Mouse (Mus musculus) lung, postnatal 0 days (tissue): ENCODE results near the gene Trmt61a. TPM values are rescaled to one million over a fixed set of nuclear protein-coding genes. Genes with fewer than 3 reads are reported as not detected.
A peak's percentile ranks its signal among the peaks of the same experiment; 100 is the strongest.

Source experiments
- ATAC-seq: fragments of 200-750 bp; cut with Nextera tagmentation; 2 replicates; pipeline ENCODE4 v1.8.0; 2017; ENCODE audit warnings: moderate library complexity
- DNase-seq: peaks from one replicate; pipeline ENCODE4 v3.0.0-alpha.2; 2016; ENCODE audit warnings: low spot score
- H3K27ac ChIP-seq: fragments of 300-500 bp; sonication (generic); 2 replicates; pipeline ENCODE4 v1.5.1; 2014; ENCODE audit warnings: antibody characterized with exemption, mild to moderate bottlenecking, low read length, mixed read lengths
- H3K27me3 ChIP-seq: fragments of 300-500 bp; sonication (generic); replicated peaks from 2 replicates; pipeline ENCODE4 v1.6.1; 2014; ENCODE audit warnings: low read length, mixed read lengths; ENCODE audit not compliant: insufficient read depth
- H3K36me3 ChIP-seq: fragments of 300-500 bp; sonication (generic); 2 replicates; pipeline ENCODE4 v1.6.1; 2014; ENCODE audit warnings: low read length, mixed read lengths; ENCODE audit not compliant: insufficient read depth
- H3K4me1 ChIP-seq: fragments of 300-500 bp; sonication (generic); 2 replicates; pipeline ENCODE4 v1.6.1; 2014; ENCODE audit warnings: antibody characterized with exemption, low read depth, low read length, mixed read lengths; ENCODE audit not compliant: insufficient read depth
- H3K4me2 ChIP-seq: fragments of 300-500 bp; sonication (generic); replicated peaks from 2 replicates; pipeline ENCODE4 v1.6.1; 2014; ENCODE audit warnings: low read depth, mild to moderate bottlenecking, low read length, moderate library complexity, mixed read lengths
- H3K4me3 ChIP-seq: fragments of 300-500 bp; sonication (generic); 2 replicates; pipeline ENCODE4 v1.5.1; 2014; ENCODE audit warnings: low read depth, low read length
- H3K9ac ChIP-seq: fragments of 300-500 bp; sonication (generic); replicated peaks from 2 replicates; pipeline ENCODE4 v1.6.1; 2014; ENCODE audit warnings: low read depth, mild to moderate bottlenecking
- H3K9me3 ChIP-seq: fragments of 300-500 bp; sonication (generic); 2 replicates; pipeline ENCODE4 v1.6.1; 2016; ENCODE audit warnings: low read length, mixed read lengths
- CTCF ChIP-seq: IDR thresholded peaks from 2 replicates; pipeline ENCODE4 v1.5.1; 2016; ENCODE audit warnings: antibody characterized with exemption, mild to moderate bottlenecking
- EP300 ChIP-seq: IDR thresholded peaks from 2 replicates; pipeline ENCODE4 v1.6.1; 2016; ENCODE audit warnings: antibody characterized with exemption, mild to moderate bottlenecking, control low read depth
- WGBS: fragments of 180-500 bp; shearing (Covaris S2); extraction: QIAGEN DNeasy Blood & Tissue Kit; methylation state at CpG from one replicate; pipeline ENCODE4 v1.1.7; 2014; 5-methylcytosine and 5-hydroxymethylcytosine counted together
- polyA plus RNA-seq: library from polyadenylated mRNA; unstranded; fragments of >200 nt; fragmentation: Nextera tagmentation; extraction: Ambion mirVana; gene quantifications from 2 replicates; pipeline ENCODE4 v1.2.1, GENCODE M21; 2015

Gene Trmt61a
- polyA plus RNA-seq, 1 experiment from 2014 or later, result 4.3 TPM

GRCm38 (mm10) chr12:111687350-111688068 lies 9.6 kb downstream of the Trmt61a start:
- 22% methylated on average over 14 of the region's 14 CpGs for WGBS
- DNase-seq (peak; percentile 85), ATAC-seq (peak; percentile 72)
- H3K36me3 ChIP-seq, result no peaks in the 10 kb centered on the region
- H3K9me3 ChIP-seq, result no peaks in the 10 kb centered on the region
- TF ChIP-seq CTCF, result no peak
- TF ChIP-seq EP300, result no peak
- H3K9ac ChIP-seq, result no peak overlapping the region
- H3K4me1 ChIP-seq, result peaks cover 4% of the 10 kb centered on the region; the same call in 1 of the 2 replicates
- no peak overlapping the region for H3K4me3 ChIP-seq
- H3K27me3 ChIP-seq, result no peaks in the 10 kb centered on the region
- no peak overlapping the region for H3K4me2 ChIP-seq
- peak overlapping the region; percentile 63 for H3K27ac ChIP-seq

GRCm38 (mm10) chr12:111688069-111688428 lies 10.1 kb downstream of the Trmt61a start:
- Histone ChIP-seq H3K4me2 (no peak overlapping the region), H3K9me3 (no peaks in the 10 kb centered on the region), H3K36me3 (no peaks in the 10 kb centered on the region), H3K27ac (peak overlapping the region; percentile 63), H3K9ac (no peak overlapping the region), H3K27me3 (no peaks in the 10 kb centered on the region), H3K4me1 (peaks cover 4% of the 10 kb centered on the region; the same call in 1 of the 2 replicates), H3K4me3 (no peak overlapping the region)
- DNase-seq (no peak), ATAC-seq (no peak)
- WGBS, result 20% methylated on average over 2 of the region's 2 CpGs
- TF ChIP-seq CTCF (no peak), EP300 (no peak)

- TF ChIP-seq EP300 (no peak; the same call in 1 of the 2 replicates), CTCF (no peak)
- Histone ChIP-seq H3K27ac (no peak overlapping the region), H3K4me1 (peaks cover 12% of the 10 kb centered on the region), H3K27me3 (no peaks in the 10 kb centered on the region), H3K9ac (no peak overlapping the region), H3K4me3 (no peak overlapping the region), H3K36me3 (no peaks in the 10 kb centered on the region), H3K9me3 (no peaks in the 10 kb centered on the region), H3K4me2 (no peak overlapping the region)
- ATAC-seq, result no peak
- WGBS, result 49% methylated on average over 11 of the region's 11 CpGs
- DNase-seq, result no peak
These were observed 11.5 kb downstream of the Trmt61a start for GRCm38 (mm10) chr12:111689426-111689825.

- 16% methylated on average over 4 of the region's 5 CpGs for WGBS
- DNase-seq, result peak; percentile 80
These were observed 13.5 kb downstream of the Trmt61a start for GRCm38 (mm10) chr12:111691346-111691872.

GRCm38 (mm10) chr12:111692899-111693298 lies 15.0 kb downstream of the Trmt61a start:
- H3K9ac ChIP-seq, result no peak overlapping the region
- ATAC-seq, result no peak
- H3K4me1 ChIP-seq, result peaks cover 20% of the 10 kb centered on the region
- 89% methylated on average over 5 of the region's 5 CpGs for WGBS
- no peak overlapping the region for H3K27ac ChIP-seq
- no peak for TF ChIP-seq CTCF
- TF ChIP-seq EP300, result no peak
- DNase-seq, result no peak
- no peaks in the 10 kb centered on the region for H3K36me3 ChIP-seq
- H3K9me3 ChIP-seq, result no peaks in the 10 kb centered on the region
- H3K4me3 ChIP-seq, result no peak overlapping the region
- no peak overlapping the region for H3K4me2 ChIP-seq
- no peaks in the 10 kb centered on the region for H3K27me3 ChIP-seq

More at GRCm38 (mm10) chr12:111691346-111691872, 13.5 kb downstream of the Trmt61a start:
- Histone ChIP-seq H3K27me3 (no peaks in the 10 kb centered on the region), H3K36me3 (no peaks in the 10 kb centered on the region), H3K9ac (no peak overlapping the region), H3K4me1 (peaks cover 20% of the 10 kb centered on the region), H3K4me2 (no peak overlapping the region), H3K9me3 (no peaks in the 10 kb centered on the region), H3K4me3 (no peak overlapping the region), H3K27ac (peak overlapping the region; percentile 40; the same call in 1 of the 2 replicates)
- ATAC-seq, result peak; percentile 39
- TF ChIP-seq EP300, result 0 out of 2 replicates have a peak, but pooled peaks have one; percentile 34
- no peak; the same call in 1 of the 2 replicates for TF ChIP-seq CTCF

GRCm38 (mm10) chr12:111693341-111694270 lies 15.7 kb downstream of the Trmt61a start:
- no peak for TF ChIP-seq EP300
- TF ChIP-seq CTCF, result no peak
- peak; percentile 59 for ATAC-seq

More at GRCm38 (mm10) chr12:111693341-111694270, 15.7 kb downstream of the Trmt61a start:
- H3K4me3 ChIP-seq, result no peak overlapping the region
- no peaks in the 10 kb centered on the region for H3K36me3 ChIP-seq
- H3K9me3 ChIP-seq, result no peaks in the 10 kb centered on the region
- WGBS, result 49% methylated on average over 16 of the region's 18 CpGs
- H3K9ac ChIP-seq, result 0 out of 2 replicates have a peak overlapping the region, but pooled peaks have one; percentile 12
- no peaks in the 10 kb centered on the region for H3K27me3 ChIP-seq
- no peak for DNase-seq
- H3K27ac ChIP-seq, result peak overlapping the region; percentile 88
- H3K4me1 ChIP-seq, result peaks cover 20% of the 10 kb centered on the region
- no peak overlapping the region for H3K4me2 ChIP-seq
